Mouse (Mus musculus) urinary bladder, adult 2 months (tissue): ENCODE results near the gene Dctpp1. TPM values are rescaled to one million over a fixed set of nuclear protein-coding genes. Genes with fewer than 3 reads are reported as not detected.
A peak's percentile ranks its signal among the peaks of the same experiment; 100 is the strongest.

ENCODE experiments used
- DNase-seq: peaks from one replicate; pipeline ENCODE4 v3.0.0; 2022; ENCODE audit warnings: low spot score
- polyA plus RNA-seq: library from polyadenylated mRNA; depleted of rRNA; stranded (reverse); fragments of >200 nt; gene quantifications from 2 replicates; pipeline ENCODE4 v1.2.3, GENCODE M21; 2012; rRNA removed

Gene Dctpp1
- polyA plus RNA-seq, 1 experiment, result 24.9 TPM

DNA sequence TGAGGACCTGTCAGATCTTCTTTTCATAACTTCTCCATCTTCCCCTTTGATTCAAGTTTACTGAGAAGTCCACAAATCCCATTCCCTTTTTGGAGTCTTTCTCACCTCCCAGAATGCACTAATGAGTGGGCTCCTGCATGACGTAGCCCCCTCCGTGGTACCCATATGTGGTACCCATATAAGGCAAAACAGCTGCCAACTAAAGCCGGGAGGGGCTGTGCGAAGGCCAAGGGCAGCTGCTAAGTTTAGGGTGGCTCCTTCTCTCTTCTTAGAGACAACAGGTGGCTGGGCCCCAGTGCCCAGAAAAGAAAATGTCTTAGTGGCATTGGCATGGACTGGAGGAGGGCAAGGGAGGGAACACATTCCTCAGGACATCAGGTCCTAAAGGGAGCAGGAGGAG, 50.2 kb downstream of the Dctpp1 start:
- no peak for DNase-seq

GRCm38 (mm10) chr7:127209851-127210250, 50.7 kb downstream of the Dctpp1 start:
- no peak for DNase-seq

GRCm38 (mm10) chr7:127208553-127209438, 51.7 kb downstream of the Dctpp1 start, which contains the start of gene Mylpf:
Gene Mylpf, plus strand, starts transcription at chr7:127208890.
- peak; percentile 88 for DNase-seq

DNA sequence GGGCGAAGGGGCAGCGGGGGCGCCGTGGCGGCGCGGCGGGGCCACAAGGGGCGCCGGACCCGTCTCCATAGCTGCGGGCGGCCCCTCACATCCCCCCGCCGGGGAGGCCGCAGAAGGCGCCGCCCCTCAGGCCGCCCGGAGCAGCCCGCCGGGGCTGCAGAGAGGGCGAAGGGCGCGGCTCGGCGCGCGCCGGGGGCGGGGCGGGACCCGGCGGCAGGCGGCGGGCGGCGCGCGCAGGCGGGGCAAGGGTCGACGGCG, 52.3 kb downstream of the Dctpp1 start, which contains the start of gene Tbc1d10b:
TSS of gene Tbc1d10b (minus strand) at position 174 of the 258 bp plus-strand sequence.
- DNase-seq, result no peak

GRCm38 (mm10) chr7:127207374-127208294, 52.9 kb downstream of the Dctpp1 start:
- DNase-seq, result no peak

Other genes starting within 250 kb of the Dctpp1 start
- 46.2 and 52.7 TPM in 2 replicates for gene Mvp, start 246.1 kb downstream of the Dctpp1 start, polyA plus RNA-seq
- gene Pagr1b, start 244.2 kb downstream of the Dctpp1 start, polyA plus RNA-seq, result 2.8 and 3.2 TPM in 2 replicates
- gene Pagr1a, start 243.4 kb downstream of the Dctpp1 start, polyA plus RNA-seq, result 16.4 and 18.2 TPM in 2 replicates
- 66.3 and 76.5 TPM in 2 replicates for gene Gm42742, start 239.6 kb downstream of the Dctpp1 start, polyA plus RNA-seq
- gene Prrt2, start 239.5 kb downstream of the Dctpp1 start, polyA plus RNA-seq, result 9.7 and 10.2 TPM in 2 replicates
- 72.0 and 72.5 TPM in 2 replicates for gene Maz, start 233.7 kb downstream of the Dctpp1 start, polyA plus RNA-seq
- 2.3 and 2.7 TPM in 2 replicates for gene Kif22, start 218.2 kb downstream of the Dctpp1 start, polyA plus RNA-seq
- gene Zg16, start 173.4 kb downstream of the Dctpp1 start, polyA plus RNA-seq, result 0.15 and 0.34 TPM in 2 replicates
- gene AI467606, start 169.3 kb downstream of the Dctpp1 start, polyA plus RNA-seq, result 4.4 and 6.0 TPM in 2 replicates
- 0.80 and 0.81 TPM in 2 replicates for gene Qprt, start 138.5 kb downstream of the Dctpp1 start, polyA plus RNA-seq
- gene Spn, start 122.9 kb downstream of the Dctpp1 start, polyA plus RNA-seq, result 1.2 and 1.9 TPM in 2 replicates
- 66.2 and 68.8 TPM in 2 replicates for gene Cd2bp2, start 64.7 kb downstream of the Dctpp1 start, polyA plus RNA-seq
- gene Tbc1d10b, start 52.2 kb downstream of the Dctpp1 start, polyA plus RNA-seq, result 23.0 and 30.1 TPM in 2 replicates
- 1.2 and 2.1 TPM in 2 replicates for gene Mylpf, start 51.8 kb downstream of the Dctpp1 start, polyA plus RNA-seq
- gene Zfp553, start 27.6 kb downstream of the Dctpp1 start, polyA plus RNA-seq, result 10.0 and 10.5 TPM in 2 replicates
- 19.4 and 22.0 TPM in 2 replicates for gene Sept1, start 27.6 kb downstream of the Dctpp1 start, polyA plus RNA-seq
- 49.8 and 54.0 TPM in 2 replicates for gene Zfp771, start 16.4 kb downstream of the Dctpp1 start, polyA plus RNA-seq
- gene Sephs2, start 13.3 kb upstream of the Dctpp1 start, polyA plus RNA-seq, result 19.8 and 21.1 TPM in 2 replicates
- 3.4 and 3.5 TPM in 2 replicates for gene Itgal, start 35.6 kb upstream of the Dctpp1 start, polyA plus RNA-seq
- gene Zfp768, start 84.9 kb upstream of the Dctpp1 start, polyA plus RNA-seq, result 16.9 and 19.8 TPM in 2 replicates
- gene Zfp747, start 115.3 kb upstream of the Dctpp1 start, polyA plus RNA-seq, result 7.5 and 9.0 TPM in 2 replicates
- 3.7 and 3.9 TPM in 2 replicates for gene 9130019O22Rik, start 126.5 kb upstream of the Dctpp1 start, polyA plus RNA-seq
- 6.2 and 6.8 TPM in 2 replicates for gene E430018J23Rik, start 132.9 kb upstream of the Dctpp1 start, polyA plus RNA-seq
- 7.8 and 9.7 TPM in 2 replicates for gene Zfp764, start 146.1 kb upstream of the Dctpp1 start, polyA plus RNA-seq
- gene Zfp688, start 161.4 kb upstream of the Dctpp1 start, polyA plus RNA-seq, result 19.5 and 20.2 TPM in 2 replicates
- gene Zfp689, start 188.4 kb upstream of the Dctpp1 start, polyA plus RNA-seq, result 3.1 and 3.7 TPM in 2 replicates
- gene Prr14, start 198.9 kb upstream of the Dctpp1 start, polyA plus RNA-seq, result 69.2 and 79.9 TPM in 2 replicates
- gene Fbrs, start 218.5 kb upstream of the Dctpp1 start, polyA plus RNA-seq, result 12.4 and 30.8 TPM in 2 replicates